Mouse (Mus musculus) heart, adult 2 months (tissue): ENCODE results near the gene Coro2b. TPM values are rescaled to one million over a fixed set of nuclear protein-coding genes. Genes with fewer than 3 reads are reported as not detected.

Experiments used
- DNase-seq, 2 experiments: peaks; one replicate each; pipeline ENCODE4 v3.0.0; 2021
- H3K27ac ChIP-seq: fragments of 200-600 bp; 2 replicates; pipeline ENCODE4 v1.8.1; 2022
- H3K27me3 ChIP-seq: fragments of 200-500 bp; 2 replicates; pipeline ENCODE4 v1.6.1; 2012; ENCODE audit warnings: mild to moderate bottlenecking, low read length, inconsistent platforms, mixed read lengths; ENCODE audit not compliant: control insufficient read depth, insufficient read depth
- H3K36me3 ChIP-seq: fragments of 200-500 bp; 2 replicates; pipeline ENCODE4 v1.6.1; 2012; ENCODE audit warnings: low read length, inconsistent platforms; ENCODE audit not compliant: control insufficient read depth, insufficient read depth
- H3K4me1 ChIP-seq: fragments of 200-500 bp; 2 replicates; pipeline ENCODE4 v1.6.1; 2011; ENCODE audit warnings: low read length; ENCODE audit not compliant: control insufficient read depth, insufficient read depth
- H3K4me3 ChIP-seq: fragments of 200-600 bp; 2 replicates; pipeline ENCODE4 v1.8.1; 2022
- H3K79me2 ChIP-seq: fragments of 200-500 bp; replicated peaks from 2 replicates; pipeline ENCODE4 v1.6.1; 2012; ENCODE audit warnings: mild to moderate bottlenecking, inconsistent platforms, low read length, moderate library complexity, mixed read lengths; ENCODE audit not compliant: control insufficient read depth, insufficient read depth
- H3K9ac ChIP-seq: fragments of 200-500 bp; 2 replicates; pipeline ENCODE4 v1.6.1; 2012; ENCODE audit warnings: low read depth, mild to moderate bottlenecking, control low read depth, inconsistent platforms, low read length, mixed read lengths
- CTCF ChIP-seq: fragments of 200-600 bp; IDR thresholded peaks from 2 replicates; pipeline ENCODE4 v1.8.1; 2022; ENCODE audit warnings: antibody characterized with exemption, mild to moderate bottlenecking, moderate library complexity
- EP300 ChIP-seq: fragments of 200-500 bp; IDR thresholded peaks from 2 replicates; pipeline ENCODE4 v1.6.1; 2011; ENCODE audit warnings: low read depth, low read length, control low read depth; ENCODE audit not compliant: insufficient read depth
- POLR2A ChIP-seq: fragments of 200-500 bp; IDR thresholded peaks from 2 replicates; pipeline ENCODE4 v1.6.1; 2011; ENCODE audit warnings: mild to moderate bottlenecking, low read depth, low read length, control low read depth; ENCODE audit not compliant: insufficient read depth
- WGBS: fragments of 180-500 bp; shearing (Covaris S2); methylation state at CpG from one replicate; pipeline ENCODE4 v1.1.7; 2018; 5-methylcytosine and 5-hydroxymethylcytosine counted together
- intact Hi-C: fragments of 180-260 bp; cut with DNase I; formaldehyde crosslinking; loops from one replicate; pipeline ENCODE4 v1.15.1; 2025
- long read RNA-seq: library from polyadenylated mRNA; stranded (forward); transcript quantifications from one replicate; pipeline ENCODE4 v2.0.0, GENCODE M21; 2021
- polyA plus RNA-seq: library from polyadenylated mRNA; depleted of rRNA; stranded (reverse); fragments of >200 nt; gene quantifications from 2 replicates; pipeline ENCODE4 v1.2.3, GENCODE M21; 2012; rRNA removed
- total RNA-seq, 2 experiments: library from RNA; stranded (reverse); gene quantifications; 2 replicates each; pipeline ENCODE4 v1.2.3; 2021

The Coro2b gene
- total RNA-seq (10 to 100 TPM; 10.1 to 11.6 TPM), polyA plus RNA-seq (16.4 and 17.2 TPM in 2 replicates)
- long read RNA-seq, partial matches to known transcripts: 1 of 1 reads
- long read RNA-seq, other reads (novel, unspliced or antisense): 0 of 1 reads

- TF ChIP-seq POLR2A (no peak), CTCF (peak; percentile 73)
- no peaks in the 10 kb centered on the region for H3K79me2 ChIP-seq
- H3K27me3 ChIP-seq: no peaks in the 10 kb centered on the region
- H3K4me1 ChIP-seq: peaks cover 12% of the 10 kb centered on the region
- peak; percentile 87 to 88 for DNase-seq
- H3K36me3 ChIP-seq: no peaks in the 10 kb centered on the region
- H3K9ac ChIP-seq: peak within 1 kb of the TSS; percentile 92
- intact Hi-C loops: loop anchor here (2.0 to 5.0 kb wide), 2 partner anchors 60 to 115 kb away; no protein-coding TSS in a partner anchor
- H3K4me3 ChIP-seq: peak within 1 kb of the TSS; percentile 71
- 6% methylated on average over 68 of the region's 74 CpGs for WGBS
- H3K27ac ChIP-seq: peak within 1 kb of the TSS; percentile 83
Measured at GRCm38 (mm10) chr9:62536655-62537631, at the start of gene Coro2b. Gene Coro2b, minus strand, starts transcription at chr9:62537044.

DNA sequence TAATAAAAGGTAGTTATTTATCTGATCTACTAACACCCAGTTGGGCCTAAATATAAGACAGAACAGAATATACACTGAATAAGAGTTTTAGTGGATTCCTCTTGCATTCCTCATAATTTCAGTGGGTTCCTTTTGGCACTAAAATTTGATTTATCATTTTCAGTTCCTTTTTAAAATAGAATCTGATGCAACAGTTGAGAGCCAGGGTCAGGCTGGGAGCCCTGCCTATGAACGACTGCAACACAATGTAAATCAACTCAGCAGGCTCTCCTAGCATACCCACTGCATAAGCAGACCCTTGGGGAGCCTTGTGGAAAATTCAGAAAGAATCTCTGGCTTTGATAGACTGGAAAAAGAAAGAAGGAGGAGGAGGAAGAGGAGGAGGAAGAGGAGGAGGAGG, 40.7 kb upstream of the Coro2b start:
- WGBS: 35% methylated on average over 1 of the region's 1 CpGs
- no peak overlapping the region for H3K4me3 ChIP-seq
- no peak overlapping the region for H3K27ac ChIP-seq
- no peak overlapping the region for H3K9ac ChIP-seq
- peak in 1 of 2 experiments; percentile 7 for DNase-seq
- no peaks in the 10 kb centered on the region for H3K27me3 ChIP-seq
- intact Hi-C loops: no loop called here
- no peaks in the 10 kb centered on the region for H3K4me1 ChIP-seq
- TF ChIP-seq CTCF: no peak
- no peak for TF ChIP-seq EP300
- no peak for TF ChIP-seq POLR2A
- H3K79me2 ChIP-seq: no peaks in the 10 kb centered on the region
- no peaks in the 10 kb centered on the region for H3K36me3 ChIP-seq

GRCm38 (mm10) chr9:62569121-62569520, 32.3 kb upstream of the Coro2b start:
- Histone ChIP-seq H3K27me3 (no peaks in the 10 kb centered on the region), H3K79me2 (no peaks in the 10 kb centered on the region), H3K9ac (no peak overlapping the region), H3K4me1 (no peaks in the 10 kb centered on the region), H3K36me3 (no peaks in the 10 kb centered on the region), H3K27ac (no peak overlapping the region), H3K4me3 (no peak overlapping the region)
- intact Hi-C loops: no loop called here
- WGBS: 68% methylated on average over 6 of the region's 6 CpGs
- DNase-seq: peak; percentile 54 to 77
- TF ChIP-seq POLR2A (no peak), CTCF (no peak), EP300 (no peak)

DNA sequence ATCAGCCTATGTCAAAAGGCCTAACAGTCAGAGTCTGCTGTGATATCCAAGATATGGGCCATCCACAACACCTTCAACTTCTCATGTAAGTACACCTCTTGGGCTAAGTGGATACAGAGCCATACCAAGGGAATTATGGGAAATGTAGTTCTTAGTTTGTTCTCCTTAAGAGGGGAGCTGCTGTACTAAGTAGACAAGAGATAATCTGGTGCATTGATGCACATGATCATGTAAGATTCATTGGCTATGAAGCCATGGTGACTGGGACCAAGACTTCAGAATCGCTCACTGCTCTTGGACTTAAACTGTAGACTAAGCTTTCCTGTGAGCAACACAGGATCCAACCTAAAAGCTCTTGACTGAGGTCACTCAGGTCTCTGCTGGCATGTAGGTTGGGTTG, 31.0 kb upstream of the Coro2b start:
- H3K36me3 ChIP-seq: no peaks in the 10 kb centered on the region
- WGBS: 94% methylated on average over 1 of the region's 1 CpGs
- H3K27ac ChIP-seq: no peak overlapping the region
- no peak for DNase-seq
- H3K4me3 ChIP-seq: no peak overlapping the region
- intact Hi-C loops: no loop called here
- no peak overlapping the region for H3K9ac ChIP-seq
- TF ChIP-seq EP300: no peak
- no peak for TF ChIP-seq POLR2A
- no peak for TF ChIP-seq CTCF
- no peaks in the 10 kb centered on the region for H3K27me3 ChIP-seq
- H3K4me1 ChIP-seq: no peaks in the 10 kb centered on the region
- no peaks in the 10 kb centered on the region for H3K79me2 ChIP-seq

GRCm38 (mm10) chr9:62562236-62562635, 25.4 kb upstream of the Coro2b start:
- no peaks in the 10 kb centered on the region for H3K36me3 ChIP-seq
- no peaks in the 10 kb centered on the region for H3K79me2 ChIP-seq
- no peak overlapping the region for H3K9ac ChIP-seq
- DNase-seq: peak in 1 of 2 experiments; percentile 5
- peaks cover 4% of the 10 kb centered on the region for H3K4me1 ChIP-seq
- H3K4me3 ChIP-seq: no peak overlapping the region
- H3K27ac ChIP-seq: no peak overlapping the region
- 91% methylated on average over 6 of the region's 6 CpGs for WGBS
- TF ChIP-seq CTCF (no peak), EP300 (no peak), POLR2A (no peak)
- no peaks in the 10 kb centered on the region for H3K27me3 ChIP-seq
- intact Hi-C loops: no loop called here

DNA sequence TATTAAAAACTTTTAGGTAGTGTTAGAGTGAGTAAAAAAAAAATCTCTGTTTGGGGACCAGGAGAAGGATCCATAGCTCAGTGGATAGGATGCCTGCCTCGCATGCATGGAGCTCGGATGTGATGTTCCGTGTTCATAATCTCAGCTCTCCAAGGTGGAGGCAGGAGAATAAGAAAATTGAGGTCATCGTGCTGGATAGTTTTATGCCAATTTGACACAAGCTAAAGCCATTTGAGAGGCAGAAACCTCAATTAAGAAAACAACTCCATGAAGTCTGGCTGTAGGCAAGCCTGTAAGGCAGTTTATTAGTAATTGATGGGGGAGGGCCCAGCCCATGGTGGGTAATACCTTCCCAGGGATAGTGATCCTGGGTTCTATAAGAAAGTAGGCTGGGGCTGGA, 23.6 kb upstream of the Coro2b start:
- WGBS: 77% methylated on average over 4 of the region's 4 CpGs
- no peaks in the 10 kb centered on the region for H3K79me2 ChIP-seq
- no peak overlapping the region for H3K4me3 ChIP-seq
- no peak for DNase-seq
- H3K9ac ChIP-seq: no peak overlapping the region
- TF ChIP-seq POLR2A (no peak), EP300 (no peak), CTCF (no peak)
- no peaks in the 10 kb centered on the region for H3K27me3 ChIP-seq
- peaks cover 4% of the 10 kb centered on the region for H3K4me1 ChIP-seq
- H3K36me3 ChIP-seq: no peaks in the 10 kb centered on the region
- intact Hi-C loops: no loop called here
- H3K27ac ChIP-seq: peak overlapping the region; percentile 36
